Mouse (Mus musculus) T-helper 1 cell (primary cell): ENCODE measurements around the gene Gpld1.

Source experiments
- in situ Hi-C: fragments of 300-600 bp; cut with MboI, MseI; formaldehyde crosslinking; loops from one replicate; pipeline ENCODE4 v1.15.1; 2025; ENCODE audit warnings: high pct_unique_total_duplicates

The Gpld1 gene

DNA sequence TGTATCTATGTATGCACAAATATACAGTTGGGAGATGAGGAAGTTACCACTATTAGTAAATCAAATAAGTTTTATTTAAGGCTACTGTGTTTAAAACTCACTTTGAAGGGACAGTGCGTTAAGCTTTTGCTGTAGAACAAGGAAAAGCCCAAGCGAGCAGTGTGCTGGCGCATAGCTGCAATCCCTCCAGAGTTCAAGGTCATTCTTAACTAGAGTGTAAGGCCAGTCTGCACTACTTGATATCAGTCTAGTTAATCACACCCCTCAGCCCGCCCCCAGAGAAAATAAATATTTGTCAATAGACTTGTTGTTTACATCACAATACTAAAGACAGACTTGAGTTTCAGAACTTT is 77.6 kb downstream of the Gpld1 start:
- in situ Hi-C loops: loop anchor here (5.0 kb wide), 1 partner anchor 102 kb away; no protein-coding TSS in a partner anchor

DNA sequence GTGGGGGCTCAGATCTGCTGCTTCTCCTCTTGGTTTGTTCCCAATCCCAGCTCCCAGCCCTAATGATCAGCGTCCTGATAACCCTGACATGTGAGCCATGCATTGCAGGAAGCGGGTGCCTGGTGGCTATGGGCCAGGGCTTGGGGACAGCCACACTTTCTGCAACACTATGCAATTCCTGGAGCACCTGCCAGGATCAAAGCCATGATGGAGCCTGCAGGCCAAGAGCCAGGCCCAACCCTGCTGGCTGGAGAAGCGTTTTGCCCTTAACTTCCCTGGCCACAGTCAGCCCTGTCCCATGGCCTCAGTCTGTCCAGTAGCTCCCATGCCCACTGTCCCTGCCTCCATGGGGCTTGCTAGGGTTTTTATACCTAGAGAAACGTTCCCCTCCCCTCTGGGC is 79.4 kb downstream of the Gpld1 start:
- in situ Hi-C loops: loop anchor here (5.0 kb wide), 1 partner anchor 100 kb away; no protein-coding TSS in a partner anchor

DNA sequence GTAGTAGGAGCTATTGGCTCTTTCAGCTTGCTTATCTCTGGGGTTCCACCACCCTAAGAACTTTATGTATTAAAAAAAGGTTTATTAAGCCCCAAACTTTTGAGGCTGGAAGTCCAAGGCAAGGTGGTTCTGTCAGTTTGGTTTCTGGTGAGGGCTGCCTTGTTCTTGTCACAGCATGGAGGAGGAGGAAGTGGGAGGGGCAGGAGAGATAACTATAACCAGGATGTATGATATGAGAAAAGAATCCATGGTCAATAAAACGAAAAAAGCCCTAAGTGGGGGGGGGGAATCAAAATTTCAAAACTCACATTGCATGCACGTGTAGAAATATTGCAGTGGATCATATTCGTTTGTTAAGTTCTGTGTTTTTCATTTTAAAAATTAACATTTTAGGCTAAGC is 80.2 kb downstream of the Gpld1 start:
- in situ Hi-C loops: loop anchor here (5.0 kb wide), 1 partner anchor 99 kb away; no protein-coding TSS in a partner anchor

DNA sequence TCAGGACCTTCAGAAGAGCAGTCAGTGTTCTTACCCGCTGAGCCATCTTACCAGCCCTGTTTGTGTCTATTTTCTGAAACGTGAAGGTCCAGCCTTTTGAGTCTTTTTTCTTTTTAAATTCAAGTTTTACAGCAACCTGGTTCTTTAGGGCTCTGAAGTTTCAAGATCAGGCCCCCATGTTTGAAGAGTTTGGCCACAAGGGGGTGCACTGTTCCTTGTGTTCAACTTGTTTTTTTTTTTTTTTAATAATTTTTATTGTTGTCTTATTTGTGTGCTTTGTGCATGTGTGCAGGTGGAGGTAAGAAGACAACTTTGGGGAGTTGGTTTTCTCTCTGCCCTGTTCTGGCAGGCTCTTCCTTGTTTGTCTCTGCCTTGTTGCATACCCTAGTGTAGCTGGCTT is 81.7 kb downstream of the Gpld1 start:
- in situ Hi-C loops: loop anchor here (5.0 kb wide), 1 partner anchor 98 kb away; no protein-coding TSS in a partner anchor

DNA sequence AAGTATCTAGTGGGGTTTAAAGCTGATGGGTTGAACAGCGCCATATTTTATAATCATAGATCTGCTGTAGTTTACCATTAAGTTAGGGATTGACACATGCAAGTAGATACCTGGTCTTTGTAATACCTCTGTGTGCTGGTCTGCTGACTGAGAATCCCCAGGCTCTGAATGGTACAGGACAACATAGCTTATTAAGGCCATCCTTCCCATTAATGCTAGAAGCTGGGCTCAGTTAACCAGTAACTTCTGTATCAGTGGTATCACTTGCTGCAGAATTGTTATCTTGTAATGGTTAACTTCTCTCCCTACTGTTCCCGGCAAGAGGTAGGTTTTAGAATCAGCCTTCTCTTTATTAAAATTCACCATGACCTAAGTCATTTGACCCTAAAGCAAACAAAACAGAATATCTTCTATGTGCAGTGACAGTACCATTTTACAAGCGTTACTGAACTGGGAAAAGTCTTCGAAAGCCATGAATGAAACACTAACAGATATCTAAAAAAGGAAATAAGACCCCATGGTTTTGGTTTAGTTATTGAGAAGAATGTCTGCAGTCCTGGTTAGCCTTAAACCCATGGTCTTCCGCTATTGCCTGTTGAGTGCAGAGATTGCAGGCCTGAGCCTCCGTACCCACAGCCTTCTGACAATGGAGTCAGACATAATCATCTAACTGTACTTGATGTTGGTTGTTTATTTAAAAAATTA is 83.6 kb downstream of the Gpld1 start:
- in situ Hi-C loops: no loop called here

DNA sequence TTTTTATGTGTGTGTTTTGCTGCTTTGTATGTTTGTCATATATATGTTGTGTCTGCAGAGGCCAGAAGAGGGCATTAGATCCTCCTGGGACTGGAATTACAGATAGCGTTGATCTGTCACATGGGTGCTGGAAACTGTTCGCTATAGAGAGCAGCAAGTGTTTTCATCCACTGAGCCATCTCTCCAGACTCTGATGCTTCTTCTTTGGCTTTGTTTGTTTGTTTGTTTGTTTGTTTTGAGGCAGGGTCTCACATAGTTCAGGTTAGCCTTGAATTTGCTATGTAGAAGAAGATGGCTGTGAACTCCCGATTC is 84.1 kb downstream of the Gpld1 start:
- in situ Hi-C loops: no loop called here

DNA sequence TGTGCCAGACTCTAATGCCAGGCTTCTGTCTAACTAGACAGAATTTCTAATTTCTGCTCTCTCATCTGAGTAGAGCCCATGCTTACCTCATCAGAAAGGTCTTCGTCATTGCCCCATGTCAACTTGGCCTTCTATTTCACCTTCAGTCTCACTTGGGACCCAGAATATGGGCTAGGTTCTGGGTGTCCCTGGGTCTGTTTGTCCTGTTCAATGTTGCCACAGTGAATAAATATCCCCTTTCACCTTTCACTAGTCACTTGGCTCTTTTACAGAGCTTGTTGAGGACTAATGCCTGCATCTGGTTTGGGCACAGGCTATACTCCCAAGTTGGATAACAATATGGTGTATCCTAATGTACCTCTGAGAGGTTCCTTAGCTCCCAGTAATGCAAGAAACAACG is 96.5 kb downstream of the Gpld1 start:
- in situ Hi-C loops: no loop called here
